Mouse (Mus musculus) heart, adult 2 months (tissue): Measurements from ENCODE around the gene Grcc10.

Experiments
- CTCF ChIP-seq: fragments of 200-600 bp; IDR thresholded peaks from 2 replicates; pipeline ENCODE4 v1.8.1; 2022; ENCODE audit warnings: antibody characterized with exemption, mild to moderate bottlenecking, moderate library complexity
- EP300 ChIP-seq: fragments of 200-500 bp; IDR thresholded peaks from 2 replicates; pipeline ENCODE4 v1.6.1; 2011; ENCODE audit warnings: low read depth, low read length, control low read depth; ENCODE audit not compliant: insufficient read depth

- no peak for TF ChIP-seq CTCF
- no peak for TF ChIP-seq EP300
These were observed 29.3 kb upstream of the Grcc10 start for GRCm38 (mm10) chr6:124770511-124770910.
